8 mouse cellular contexts compared by ENCODE assay signal in genomic region chr11:59472326-59472677, GRCm38 (mm10). TPM values are rescaled to one million over a fixed set of nuclear protein-coding genes. Genes with fewer than 3 reads are reported as not detected.
A peak's percentile ranks its signal among the peaks of the same experiment; 100 is the strongest.
DNase-seq lines count a peak whose midpoint lies in the region; ATAC-seq and TF ChIP-seq lines count a peak whose summit lies in the region.

Gene Zfp867 (minus strand): TSS chr11:59472474.

- H3K27me3 ChIP-seq in embryonic facial prominence, embryonic 14.5 days (replicated peaks; ENCODE audit: control insufficient read depth, insufficient read depth, low read length): no peaks in the 10 kb centered on the region
- H3K27me3 ChIP-seq in limb, embryonic 12.5 days: peaks cover 8% of the 10 kb centered on the region; the same call in 1 of the 2 replicates
- no peaks in the 10 kb centered on the region for H3K27me3 ChIP-seq in midbrain, embryonic 14.5 days (ENCODE audit: control insufficient read depth, insufficient read depth, low read length)

- H3K36me3 ChIP-seq in embryonic facial prominence, embryonic 14.5 days (ENCODE audit: control insufficient read depth, insufficient read depth, low read length): no peaks in the 10 kb centered on the region
- no peaks in the 10 kb centered on the region for H3K36me3 ChIP-seq in limb, embryonic 12.5 days
- no peaks in the 10 kb centered on the region for H3K36me3 ChIP-seq in midbrain, embryonic 14.5 days (ENCODE audit: control insufficient read depth, insufficient read depth, low read length)

- no peak for TF ChIP-seq CTCF in bone marrow, adult 2 months (IDR thresholded peaks at IDR 0.05; ENCODE audit: control insufficient read depth, insufficient read depth, low read length)

- peak within 1 kb of the TSS; percentile 95 for H3K4me3 ChIP-seq in bone marrow, adult 2 months (replicated peaks; ENCODE audit: control insufficient read depth, low read depth, low read length)
- H3K4me3 ChIP-seq in embryonic facial prominence, embryonic 14.5 days (ENCODE audit: low read depth, low read length): peak within 1 kb of the TSS; percentile 77
- peak within 1 kb of the TSS; percentile 78 for H3K4me3 ChIP-seq in limb, embryonic 12.5 days (replicated peaks)
- peak within 1 kb of the TSS; percentile 93 for H3K4me3 ChIP-seq in midbrain, embryonic 14.5 days (replicated peaks; ENCODE audit: low read depth, low read length)

- DNase-seq in 3T3-L1 (ENCODE audit: low read depth, low spot score): peak; percentile 95
- DNase-seq in embryonic facial prominence, embryonic 14.5 days (ENCODE audit: low spot score): peak; percentile 94
- DNase-seq in heart, adult 8-10 months (ENCODE audit: low spot score): peak; percentile 86
- DNase-seq in kidney, adult 8-10 months: peak; percentile 87 to 95
- DNase-seq in midbrain, embryonic 14.5 days: peak; percentile 96
- peak; percentile 70 for DNase-seq in spleen, adult 12 weeks (ENCODE audit: low spot score)

- peak; percentile 33; the same call in 1 of the 2 replicates for TF ChIP-seq POLR2A in bone marrow, adult 2 months (IDR thresholded peaks at IDR 0.05; ENCODE audit: borderline replicate concordance, control insufficient read depth, low read depth, low read length)

- peak within 1 kb of the TSS; percentile 73 for H3K4me2 ChIP-seq in embryonic facial prominence, embryonic 14.5 days (ENCODE audit: low read depth, low read length)
- peak within 1 kb of the TSS; percentile 76 for H3K4me2 ChIP-seq in limb, embryonic 12.5 days
- H3K4me2 ChIP-seq in midbrain, embryonic 14.5 days (ENCODE audit: low read length): peak within 1 kb of the TSS; percentile 84

- no peak within 1 kb of the TSS for H3K27ac ChIP-seq in bone marrow, adult 2 months (ENCODE audit: control insufficient read depth, insufficient read depth, low read depth, low read length, poor library complexity)
- H3K27ac ChIP-seq in embryonic facial prominence, embryonic 14.5 days (replicated peaks; ENCODE audit: low read depth, low read length): peak within 1 kb of the TSS; percentile 82
- H3K27ac ChIP-seq in limb, embryonic 12.5 days: peak within 1 kb of the TSS; percentile 83
- H3K27ac ChIP-seq in midbrain, embryonic 14.5 days (replicated peaks; ENCODE audit: low read depth, low read length): peak within 1 kb of the TSS; percentile 78

- peak; percentile 91 for ATAC-seq in embryonic facial prominence, embryonic 14.5 days (ENCODE audit: low read depth)
- peak; percentile 84 for ATAC-seq in limb, embryonic 12.5 days (ENCODE audit: insufficient number of reproducible peaks, insufficient read depth, low FRiP score, low TSS enrichment, low read depth)
- peak; percentile 91 for ATAC-seq in midbrain, embryonic 14.5 days (ENCODE audit: low FRiP score, low TSS enrichment)

- H3K9ac ChIP-seq in embryonic facial prominence, embryonic 14.5 days (ENCODE audit: low read depth, low read length): peak within 1 kb of the TSS; percentile 94
- H3K9ac ChIP-seq in limb, embryonic 12.5 days (replicated peaks): peak within 1 kb of the TSS; percentile 93
- peak within 1 kb of the TSS; percentile 94 for H3K9ac ChIP-seq in midbrain, embryonic 14.5 days (replicated peaks; ENCODE audit: low read length)

- H3K4me1 ChIP-seq in bone marrow, adult 2 months (ENCODE audit: control insufficient read depth, insufficient read depth, low read length): no peaks in the 10 kb centered on the region
- H3K4me1 ChIP-seq in embryonic facial prominence, embryonic 14.5 days (ENCODE audit: control insufficient read depth, insufficient read depth, low read length): peaks cover 7% of the 10 kb centered on the region
- H3K4me1 ChIP-seq in limb, embryonic 12.5 days (replicated peaks): peaks cover 8% of the 10 kb centered on the region
- peaks cover 7% of the 10 kb centered on the region; the same call in 1 of the 2 replicates for H3K4me1 ChIP-seq in midbrain, embryonic 14.5 days (ENCODE audit: control insufficient read depth, insufficient read depth, low read length)

- no peaks in the 10 kb centered on the region for H3K9me3 ChIP-seq in embryonic facial prominence, embryonic 14.5 days (ENCODE audit: control insufficient read depth, low read length)
- no peaks in the 10 kb centered on the region for H3K9me3 ChIP-seq in limb, embryonic 12.5 days
- H3K9me3 ChIP-seq in midbrain, embryonic 14.5 days (ENCODE audit: control insufficient read depth, low read length): no peaks in the 10 kb centered on the region

- WGBS in bone marrow, adult 2 months: under 1% methylated on average over 19 of the region's 19 CpGs
- under 1% methylated on average over 19 of the region's 19 CpGs for WGBS in embryonic facial prominence, embryonic 14.5 days
- WGBS in limb, embryonic 12.5 days: under 1% methylated on average over 19 of the region's 19 CpGs
- WGBS in midbrain, embryonic 14.5 days: under 1% methylated on average over 19 of the region's 19 CpGs

RNA-seq across cellular contexts. Expression of gene Zfp867, which starts in this region (rescaled TPM):
- polyA plus RNA-seq in bone marrow, adult 2 months (2011; ENCODE audit: insufficient read depth, insufficient read length, low replicate concordance, missing spikeins): 1.3 and 1.6 TPM in 2 replicates
- polyA plus RNA-seq in embryonic facial prominence, embryonic 14.5 days (2014; fragmentation: Nextera tagmentation; extraction: Ambion mirVana): 8.8 and 11.0 TPM in 2 replicates
- 1 to 10 TPM; 3.4 to 5.3 (median 4.2) TPM for total RNA-seq in heart, adult 8-10 months (2022)
- polyA plus RNA-seq in limb, embryonic 12.5 days (2016; fragmentation: Nextera tagmentation; extraction: Ambion mirVana): 8.8 and 9.5 TPM in 2 replicates
- polyA plus RNA-seq in midbrain, embryonic 14.5 days (2014; fragmentation: Nextera tagmentation; extraction: Ambion mirVana): 16.8 and 18.3 TPM in 2 replicates
